Mouse (Mus musculus): Measurements from ENCODE around the gene Gm38394. TPM values are rescaled to one million over a fixed set of nuclear protein-coding genes. Genes with fewer than 3 reads are reported as not detected.
A peak's percentile ranks its signal among the peaks of the same experiment; 100 is the strongest.

The Gm38394 gene
- total and polyA plus RNA-seq, 2 experiments from 2014 or later: 1.7 to 5.3 TPM

DNA sequence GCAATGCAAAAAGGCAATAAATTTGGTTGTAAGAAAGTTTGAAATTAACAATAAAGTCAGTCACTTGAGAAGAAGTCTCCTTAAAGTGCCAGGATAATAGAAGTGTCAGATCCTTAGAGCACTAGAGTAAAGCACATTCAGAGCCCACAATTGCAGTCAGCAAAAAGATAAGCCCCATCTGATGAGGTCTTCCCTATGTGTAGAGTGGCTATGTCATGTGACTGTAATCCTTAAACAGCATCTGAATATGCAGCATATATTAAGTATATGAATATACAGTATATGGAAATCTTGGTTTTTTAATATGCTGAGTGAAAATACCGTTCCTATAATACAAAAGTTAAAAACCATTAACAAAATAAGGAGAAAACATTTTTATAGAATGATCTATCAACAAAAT, 8.1 kb downstream of the Gm38394 start:
- no peak for ATAC-seq
- Histone ChIP-seq H3K4me3 (ENCODE audit: low read length) (no peak overlapping the region), H3K27me3 (ENCODE audit: insufficient read depth, low read length) (no peaks in the 10 kb centered on the region), H3K9me3 (ENCODE audit: low read length) (no peaks in the 10 kb centered on the region), H3K9ac (replicated peaks; ENCODE audit: low read length) (no peak overlapping the region), H3K4me2 (ENCODE audit: low read depth, low read length) (no peak overlapping the region), H3K4me1 (ENCODE audit: insufficient read depth, low read length) (peaks cover 9% of the 10 kb centered on the region; the same call in 1 of the 2 replicates), H3K27ac (no peak overlapping the region), H3K36me3 (ENCODE audit: insufficient read depth, low read length) (peaks cover 10% of the 10 kb centered on the region; the same call in 1 of the 2 replicates)
- WGBS: 94% methylated on average over 1 of the region's 1 CpGs
- TF ChIP-seq CTCF (IDR thresholded peaks at IDR 0.05; ENCODE audit: low read depth): no peak
- DNase-seq (ENCODE audit: low spot score): no peak

DNA sequence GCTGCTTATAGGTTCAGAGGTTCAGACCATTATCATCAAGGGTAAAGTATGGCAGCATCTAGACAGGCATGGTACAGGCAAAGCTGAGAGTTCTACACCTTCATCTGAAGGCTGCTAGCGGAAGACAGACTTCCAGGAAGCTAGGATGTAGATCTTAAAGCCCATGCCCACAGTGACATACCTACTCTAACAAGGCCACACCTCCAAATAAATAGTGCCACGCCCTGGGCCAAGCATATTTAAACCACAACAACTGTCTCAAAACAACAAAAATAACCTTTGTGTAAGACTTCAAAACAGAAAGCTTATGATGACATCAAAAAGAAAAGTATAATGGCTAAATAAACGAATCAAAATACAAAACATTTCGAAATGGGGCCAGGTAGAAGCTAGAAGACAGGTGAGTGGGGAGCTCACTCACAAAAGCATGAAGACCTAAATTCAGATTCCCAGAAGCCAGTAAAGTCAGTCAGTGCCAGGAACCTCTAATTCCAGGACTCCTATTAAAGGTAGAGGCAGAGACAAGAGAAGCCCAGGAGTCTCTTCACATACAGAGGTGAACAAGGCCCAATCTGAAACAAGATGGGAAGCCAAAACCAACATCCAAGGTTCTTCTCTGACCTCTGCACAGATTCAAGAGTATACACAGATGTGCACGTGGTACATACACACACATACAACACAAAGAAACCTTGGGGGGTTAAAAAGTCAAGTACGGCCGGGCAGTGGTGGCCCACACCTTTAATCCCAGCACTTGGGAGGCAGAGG, 10.6 kb downstream of the Gm38394 start:
- no peaks in the 10 kb centered on the region for H3K9me3 ChIP-seq (ENCODE audit: low read length)

DNA sequence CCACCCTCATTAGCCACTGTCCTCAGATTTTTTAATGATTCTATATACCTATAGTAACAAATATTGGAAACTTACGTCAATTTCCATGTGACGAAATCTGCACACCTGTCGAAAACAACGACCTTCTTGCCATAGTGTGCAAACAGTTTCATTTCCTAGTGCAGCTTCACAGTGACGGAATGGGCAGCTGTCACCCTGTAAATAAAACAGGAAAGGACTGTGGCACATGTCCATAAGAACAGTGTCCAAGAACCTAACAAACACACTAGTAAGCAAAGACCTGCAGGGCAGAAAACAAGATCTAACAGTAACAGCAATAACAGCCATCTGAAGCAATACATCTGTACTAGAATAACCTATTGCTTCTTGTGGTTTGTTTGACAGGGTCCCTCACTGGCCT, 15.5 kb downstream of the Gm38394 start:
- no peaks in the 10 kb centered on the region for H3K27me3 ChIP-seq (ENCODE audit: insufficient read depth, low read length)
- no peak overlapping the region for H3K4me2 ChIP-seq (ENCODE audit: low read depth, low read length)
- no peak overlapping the region for H3K9ac ChIP-seq (replicated peaks; ENCODE audit: low read length)
- 95% methylated on average over 5 of the region's 5 CpGs for WGBS
- ATAC-seq: no peak
- no peak overlapping the region for H3K27ac ChIP-seq
- TF ChIP-seq CTCF (IDR thresholded peaks at IDR 0.05; ENCODE audit: low read depth): no peak
- H3K9me3 ChIP-seq (ENCODE audit: low read length): no peaks in the 10 kb centered on the region
- no peak for DNase-seq (ENCODE audit: low spot score)
- H3K4me1 ChIP-seq (ENCODE audit: insufficient read depth, low read length): no peaks in the 10 kb centered on the region
- peaks cover 39% of the 10 kb centered on the region for H3K36me3 ChIP-seq (ENCODE audit: insufficient read depth, low read length)
- no peak overlapping the region for H3K4me3 ChIP-seq (ENCODE audit: low read length)

More for the DNA sequence above, 10.6 kb downstream of the Gm38394 start:
- no peak overlapping the region for H3K9ac ChIP-seq (replicated peaks; ENCODE audit: low read length)
- no peak overlapping the region for H3K27ac ChIP-seq
- TF ChIP-seq CTCF (IDR thresholded peaks at IDR 0.05; ENCODE audit: low read depth): no peak
- H3K4me1 ChIP-seq (ENCODE audit: insufficient read depth, low read length): no peaks in the 10 kb centered on the region
- ATAC-seq (no peak), DNase-seq (ENCODE audit: low spot score) (no peak)
- H3K4me3 ChIP-seq (ENCODE audit: low read length): no peak overlapping the region
- 94% methylated on average over 7 of the region's 7 CpGs for WGBS
- peaks cover 7% of the 10 kb centered on the region; the same call in 1 of the 2 replicates for H3K36me3 ChIP-seq (ENCODE audit: insufficient read depth, low read length)
- H3K27me3 ChIP-seq (ENCODE audit: insufficient read depth, low read length): no peaks in the 10 kb centered on the region
- H3K4me2 ChIP-seq (ENCODE audit: low read depth, low read length): no peak overlapping the region

DNA sequence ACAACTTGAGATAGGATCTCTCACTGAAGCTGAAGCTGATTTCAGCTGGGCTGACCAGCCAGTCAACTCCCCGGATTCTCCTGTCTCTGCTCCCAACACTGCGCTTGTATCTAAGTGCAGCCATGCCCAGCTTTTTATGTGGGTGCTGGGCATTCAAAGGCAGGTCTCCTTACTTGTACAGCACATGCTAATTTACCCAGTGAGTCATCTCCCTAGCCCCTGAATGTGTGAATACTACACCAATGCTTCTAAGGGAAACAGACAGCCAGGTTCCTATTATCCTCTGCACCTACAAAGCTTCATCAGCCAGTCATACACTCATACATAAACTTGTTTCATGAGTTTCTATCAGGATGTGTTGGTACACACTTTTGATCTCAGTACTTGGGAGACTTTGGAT, 20.0 kb downstream of the Gm38394 start:
- 96% methylated on average over 2 of the region's 2 CpGs for WGBS
- DNase-seq (ENCODE audit: low spot score) (no peak), ATAC-seq (no peak)
- Histone ChIP-seq H3K4me2 (ENCODE audit: low read depth, low read length) (no peak overlapping the region), H3K4me3 (ENCODE audit: low read length) (no peak overlapping the region), H3K27ac (no peak overlapping the region), H3K9ac (replicated peaks; ENCODE audit: low read length) (no peak overlapping the region), H3K4me1 (ENCODE audit: insufficient read depth, low read length) (no peaks in the 10 kb centered on the region), H3K36me3 (ENCODE audit: insufficient read depth, low read length) (peaks cover 66% of the 10 kb centered on the region), H3K9me3 (ENCODE audit: low read length) (no peaks in the 10 kb centered on the region), H3K27me3 (ENCODE audit: insufficient read depth, low read length) (no peaks in the 10 kb centered on the region)
- TF ChIP-seq CTCF (IDR thresholded peaks at IDR 0.05; ENCODE audit: low read depth): no peak

DNA sequence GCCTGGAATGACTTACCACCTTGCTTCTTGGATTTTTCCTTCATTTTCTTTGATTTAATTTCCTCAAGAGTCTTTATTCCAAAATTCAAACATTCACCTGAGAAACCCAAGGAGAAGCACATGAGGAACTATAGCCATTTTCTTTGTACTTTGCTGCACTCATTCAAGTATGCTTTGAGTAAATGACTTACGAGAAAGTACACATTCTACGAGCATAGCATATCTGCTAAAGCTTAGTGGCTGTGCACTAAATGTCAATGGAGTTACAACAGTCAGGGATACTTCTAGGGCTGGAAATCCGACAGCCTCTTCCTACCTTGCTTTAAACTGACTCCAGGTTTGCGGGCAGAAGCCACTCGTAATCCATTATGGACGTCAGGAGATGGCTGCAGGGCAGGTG, 22.6 kb downstream of the Gm38394 start:
- no peak overlapping the region for H3K4me3 ChIP-seq (ENCODE audit: low read length)
- WGBS: 95% methylated on average over 6 of the region's 6 CpGs
- TF ChIP-seq CTCF (IDR thresholded peaks at IDR 0.05; ENCODE audit: low read depth): no peak
- DNase-seq (ENCODE audit: low spot score) (no peak), ATAC-seq (no peak)
- H3K27ac ChIP-seq: no peak overlapping the region
- H3K4me1 ChIP-seq (ENCODE audit: insufficient read depth, low read length): no peaks in the 10 kb centered on the region
- H3K9me3 ChIP-seq (ENCODE audit: low read length): no peaks in the 10 kb centered on the region
- H3K27me3 ChIP-seq (ENCODE audit: insufficient read depth, low read length): no peaks in the 10 kb centered on the region
- H3K9ac ChIP-seq (replicated peaks; ENCODE audit: low read length): no peak overlapping the region
- H3K4me2 ChIP-seq (ENCODE audit: low read depth, low read length): no peak overlapping the region
- H3K36me3 ChIP-seq (ENCODE audit: insufficient read depth, low read length): peaks cover 53% of the 10 kb centered on the region

DNA sequence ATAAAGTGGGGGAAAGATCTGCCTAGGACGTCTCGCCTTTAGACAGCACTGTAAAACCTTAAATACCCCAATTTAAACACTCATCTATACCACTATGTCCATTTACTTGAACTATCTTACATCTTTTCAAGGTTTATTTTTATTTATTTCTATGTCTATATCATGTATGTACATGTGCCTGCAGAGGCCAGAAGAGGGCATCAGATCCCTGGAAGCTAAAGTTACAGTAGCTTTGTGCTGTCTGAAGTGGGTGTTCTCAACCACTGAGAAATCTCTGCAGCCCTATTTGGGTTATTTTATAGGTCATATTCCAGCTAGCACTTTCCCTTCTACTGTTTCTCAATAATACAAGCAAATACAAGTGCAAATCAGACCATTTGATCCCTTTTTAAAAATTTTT, 28.9 kb downstream of the Gm38394 start:
- Histone ChIP-seq H3K27me3 (ENCODE audit: insufficient read depth, low read length) (no peaks in the 10 kb centered on the region), H3K4me1 (ENCODE audit: insufficient read depth, low read length) (no peaks in the 10 kb centered on the region), H3K4me3 (ENCODE audit: low read length) (no peak overlapping the region), H3K4me2 (ENCODE audit: low read depth, low read length) (no peak overlapping the region), H3K36me3 (ENCODE audit: insufficient read depth, low read length) (peaks cover 51% of the 10 kb centered on the region), H3K27ac (no peak overlapping the region), H3K9ac (replicated peaks; ENCODE audit: low read length) (no peak overlapping the region), H3K9me3 (ENCODE audit: low read length) (no peaks in the 10 kb centered on the region)
- no peak for ATAC-seq
- WGBS: 95% methylated on average over 2 of the region's 2 CpGs
- peak; percentile 17 for DNase-seq (ENCODE audit: low spot score)
- TF ChIP-seq CTCF (IDR thresholded peaks at IDR 0.05; ENCODE audit: low read depth): peak; percentile 44

DNA sequence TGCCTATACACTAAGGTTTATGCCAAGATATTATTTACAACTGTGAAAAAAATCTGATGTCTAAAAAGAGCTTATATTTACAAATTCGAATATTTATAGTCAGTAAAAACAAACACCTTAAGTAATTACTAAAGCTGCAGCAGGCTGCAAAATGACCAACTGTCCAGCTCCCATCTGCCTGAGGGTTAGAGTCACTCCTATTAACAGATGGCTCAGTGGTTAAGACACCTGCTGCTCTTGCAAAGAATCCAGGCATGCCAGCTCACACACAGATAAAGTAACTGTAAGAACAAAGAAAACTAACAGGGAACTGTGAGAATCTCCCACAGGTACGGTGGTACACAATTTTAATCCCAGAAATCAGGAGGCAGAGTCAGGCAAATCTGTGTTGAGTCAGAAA, 36.1 kb downstream of the Gm38394 start:
- Histone ChIP-seq H3K27me3 (ENCODE audit: insufficient read depth, low read length) (no peaks in the 10 kb centered on the region), H3K36me3 (ENCODE audit: insufficient read depth, low read length) (peaks cover 61% of the 10 kb centered on the region), H3K27ac (no peak overlapping the region), H3K4me3 (ENCODE audit: low read length) (no peak overlapping the region), H3K4me1 (ENCODE audit: insufficient read depth, low read length) (no peaks in the 10 kb centered on the region), H3K9me3 (ENCODE audit: low read length) (no peaks in the 10 kb centered on the region), H3K4me2 (ENCODE audit: low read depth, low read length) (no peak overlapping the region), H3K9ac (replicated peaks; ENCODE audit: low read length) (no peak overlapping the region)
- no peak for ATAC-seq
- no peak for TF ChIP-seq CTCF (IDR thresholded peaks at IDR 0.05; ENCODE audit: low read depth)
- no peak for DNase-seq (ENCODE audit: low spot score)
- WGBS: 67% methylated on average over 2 of the region's 2 CpGs

Measured in hindbrain, postnatal 0 days (tissue).